Mouse (Mus musculus): ENCODE results near the gene Anks6. TPM values are rescaled to one million over a fixed set of nuclear protein-coding genes. Genes with fewer than 3 reads are reported as not detected.

Gene Anks6
- polyA plus RNA-seq, 1 experiment from 2014 or later, result 0.12 TPM

DNA sequence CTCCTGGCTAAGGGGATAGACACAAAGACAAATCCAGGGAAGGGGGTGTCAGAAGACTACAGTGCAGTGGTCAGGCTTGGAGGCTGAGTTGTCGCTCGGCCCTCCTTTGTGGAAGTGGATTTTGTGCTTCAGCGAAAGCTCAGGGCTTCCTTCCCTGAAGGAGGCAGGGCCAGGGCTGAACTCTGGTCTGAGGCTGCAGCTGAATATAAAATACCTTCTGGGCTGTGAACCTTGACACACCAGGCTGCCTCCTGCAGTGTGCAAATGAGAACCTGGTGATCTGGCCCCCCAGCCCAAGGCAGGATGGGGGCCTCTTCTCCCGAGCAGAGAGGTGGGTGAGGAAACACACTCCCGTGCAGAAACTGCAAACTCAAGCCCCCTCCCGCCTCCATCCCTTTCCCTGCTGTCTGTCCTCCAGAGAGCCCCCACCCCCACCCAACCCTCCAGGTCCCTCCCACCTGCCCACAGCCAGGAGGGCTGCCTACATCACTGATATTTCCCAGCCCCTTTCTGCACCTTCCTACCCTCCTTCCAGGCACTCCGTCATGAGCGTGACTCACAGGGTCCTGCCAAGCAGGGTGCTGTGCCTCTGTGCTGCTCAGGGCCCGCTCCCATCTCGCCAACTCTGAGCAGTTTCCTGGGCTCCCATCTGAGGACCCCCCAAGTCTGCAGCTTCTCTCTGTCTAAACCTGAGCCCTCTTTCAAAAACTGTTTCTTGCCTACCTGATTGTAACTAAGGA is 6.4 kb downstream of the Anks6 start:
- no peak overlapping the region for H3K4me3 ChIP-seq (ENCODE audit: low read depth, low read length)
- 27% methylated on average over 10 of the region's 10 CpGs for WGBS (ENCODE audit: insufficient replicate concordance)
- no peaks in the 10 kb centered on the region for H3K36me3 ChIP-seq (ENCODE audit: control insufficient read depth, insufficient read depth)
- peaks cover 14% of the 10 kb centered on the region for H3K27me3 ChIP-seq (ENCODE audit: control insufficient read depth, insufficient read depth, low read depth, low read length)
- H3K4me1 ChIP-seq (ENCODE audit: control insufficient read depth, low read depth, low read length), result no peaks in the 10 kb centered on the region
- no peak overlapping the region for H3K9ac ChIP-seq (ENCODE audit: low read depth, low read length)
- H3K9me3 ChIP-seq (replicated peaks; ENCODE audit: control insufficient read depth, low read length), result no peaks in the 10 kb centered on the region
- no peak for ATAC-seq (ENCODE audit: low read depth)
- H3K27ac ChIP-seq (ENCODE audit: low read length), result no peak overlapping the region
- no peak overlapping the region for H3K4me2 ChIP-seq (ENCODE audit: low read depth, low read length)

DNA sequence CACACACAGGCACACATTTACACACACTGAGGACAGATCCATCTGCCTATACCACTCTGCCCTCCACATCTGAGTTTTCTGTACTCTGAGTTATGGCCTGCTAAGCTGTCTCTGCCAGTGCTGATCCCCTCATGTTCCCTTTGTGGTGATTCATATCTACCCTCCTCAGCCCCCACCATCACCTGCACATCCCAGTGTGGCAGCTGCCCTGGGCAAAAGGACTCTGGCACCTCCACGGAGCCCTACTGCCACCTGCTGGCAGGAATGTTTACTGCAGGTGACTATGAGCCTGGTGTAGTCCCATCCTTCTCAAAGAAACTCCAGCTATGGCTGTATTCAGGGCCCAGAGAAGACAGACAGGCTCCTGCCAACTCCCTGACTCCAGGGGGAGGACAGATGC is 7.1 kb downstream of the Anks6 start:
- H3K9me3 ChIP-seq (replicated peaks; ENCODE audit: control insufficient read depth, low read length), result no peaks in the 10 kb centered on the region
- H3K36me3 ChIP-seq (ENCODE audit: control insufficient read depth, insufficient read depth), result no peaks in the 10 kb centered on the region
- no peaks in the 10 kb centered on the region for H3K4me1 ChIP-seq (ENCODE audit: control insufficient read depth, low read depth, low read length)
- no peak overlapping the region for H3K9ac ChIP-seq (ENCODE audit: low read depth, low read length)
- no peak overlapping the region for H3K27ac ChIP-seq (ENCODE audit: low read length)
- WGBS (ENCODE audit: insufficient replicate concordance), result 0% methylated on average over 1 of the region's 1 CpGs
- H3K4me2 ChIP-seq (ENCODE audit: low read depth, low read length), result no peak overlapping the region
- no peak for ATAC-seq (ENCODE audit: low read depth)
- no peak overlapping the region for H3K4me3 ChIP-seq (ENCODE audit: low read depth, low read length)
- H3K27me3 ChIP-seq (ENCODE audit: control insufficient read depth, insufficient read depth, low read depth, low read length), result peaks cover 8% of the 10 kb centered on the region

DNA sequence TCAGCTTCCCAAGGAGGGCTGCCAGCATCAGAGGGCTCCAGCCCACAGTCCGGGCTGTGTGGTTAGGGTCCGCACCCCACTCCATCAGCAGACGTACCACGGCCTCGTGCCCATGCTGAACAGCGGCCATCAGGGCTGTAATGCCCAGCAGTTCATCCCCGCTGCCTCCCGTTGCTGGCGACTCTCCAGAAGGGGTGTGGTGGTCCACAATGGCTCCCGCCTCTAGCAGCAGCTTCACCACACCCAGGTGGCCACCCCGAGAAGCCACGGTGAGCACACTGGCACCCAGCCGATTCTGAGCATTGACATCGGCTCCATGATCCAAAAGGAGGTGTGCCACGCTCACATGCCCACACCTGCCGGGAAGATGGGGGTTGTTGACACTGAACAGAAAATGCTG is 8.0 kb downstream of the Anks6 start:
- no peak overlapping the region for H3K27ac ChIP-seq (ENCODE audit: low read length)
- no peak for ATAC-seq (ENCODE audit: low read depth)
- H3K9me3 ChIP-seq (replicated peaks; ENCODE audit: control insufficient read depth, low read length), result no peaks in the 10 kb centered on the region
- H3K36me3 ChIP-seq (ENCODE audit: control insufficient read depth, insufficient read depth), result no peaks in the 10 kb centered on the region
- H3K4me2 ChIP-seq (ENCODE audit: low read depth, low read length), result no peak overlapping the region
- no peak overlapping the region for H3K9ac ChIP-seq (ENCODE audit: low read depth, low read length)
- H3K27me3 ChIP-seq (ENCODE audit: control insufficient read depth, insufficient read depth, low read depth, low read length), result peaks cover 7% of the 10 kb centered on the region
- 78% methylated on average over 16 of the region's 16 CpGs for WGBS (ENCODE audit: insufficient replicate concordance)
- H3K4me3 ChIP-seq (ENCODE audit: low read depth, low read length), result no peak overlapping the region
- H3K4me1 ChIP-seq (ENCODE audit: control insufficient read depth, low read depth, low read length), result no peaks in the 10 kb centered on the region

DNA sequence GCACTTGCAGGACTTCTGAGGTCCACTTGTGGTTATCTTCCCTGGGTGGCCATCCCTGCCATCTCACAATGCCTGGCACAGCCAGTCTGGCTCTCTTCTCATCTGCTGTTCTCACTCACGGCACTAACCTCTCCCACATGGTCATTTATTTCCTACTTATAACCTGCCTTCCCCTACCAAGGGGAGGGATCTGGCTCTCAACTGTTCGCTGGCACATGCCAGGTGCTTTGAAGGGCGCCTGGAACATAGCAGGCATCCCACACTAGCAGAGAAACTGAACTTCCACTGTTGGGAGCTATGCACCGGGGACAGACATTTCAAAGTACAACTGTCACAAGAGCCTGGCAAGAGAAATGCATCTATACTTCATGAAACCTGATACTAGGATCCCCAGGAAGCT is 9.5 kb downstream of the Anks6 start:
- Histone ChIP-seq H3K4me3 (ENCODE audit: low read depth, low read length) (no peak overlapping the region), H3K27me3 (ENCODE audit: control insufficient read depth, insufficient read depth, low read depth, low read length) (peaks cover 5% of the 10 kb centered on the region; the same call in 1 of the 2 replicates), H3K4me2 (ENCODE audit: low read depth, low read length) (no peak overlapping the region), H3K36me3 (ENCODE audit: control insufficient read depth, insufficient read depth) (no peaks in the 10 kb centered on the region), H3K27ac (ENCODE audit: low read length) (no peak overlapping the region), H3K9me3 (replicated peaks; ENCODE audit: control insufficient read depth, low read length) (no peaks in the 10 kb centered on the region), H3K4me1 (ENCODE audit: control insufficient read depth, low read depth, low read length) (no peaks in the 10 kb centered on the region), H3K9ac (ENCODE audit: low read depth, low read length) (no peak overlapping the region)
- no peak for ATAC-seq (ENCODE audit: low read depth)
- 50% methylated on average over 4 of the region's 4 CpGs for WGBS (ENCODE audit: insufficient replicate concordance)

DNA sequence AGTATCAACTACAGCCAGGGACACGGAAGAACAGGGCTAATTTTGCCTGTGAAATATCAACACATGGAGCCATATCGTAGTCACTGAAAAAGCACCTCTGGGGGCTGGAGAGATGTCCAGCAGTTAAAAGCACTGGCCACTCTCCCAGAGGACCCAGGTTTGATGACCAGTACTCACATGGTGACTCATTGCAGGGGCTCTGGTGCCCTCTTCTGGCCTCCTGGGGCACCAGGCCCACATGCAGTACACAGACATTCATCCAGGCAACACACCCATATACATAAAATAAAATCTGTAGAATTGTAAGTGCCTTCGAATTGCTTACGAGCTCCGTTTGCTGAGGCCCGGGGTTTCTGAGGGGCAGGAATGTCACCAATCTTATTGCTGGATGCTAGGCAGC is 10.3 kb downstream of the Anks6 start:
- WGBS (ENCODE audit: insufficient replicate concordance), result 69% methylated on average over 6 of the region's 6 CpGs
- no peak overlapping the region for H3K4me3 ChIP-seq (ENCODE audit: low read depth, low read length)
- no peaks in the 10 kb centered on the region for H3K9me3 ChIP-seq (replicated peaks; ENCODE audit: control insufficient read depth, low read length)
- no peaks in the 10 kb centered on the region for H3K4me1 ChIP-seq (ENCODE audit: control insufficient read depth, low read depth, low read length)
- no peak overlapping the region for H3K4me2 ChIP-seq (ENCODE audit: low read depth, low read length)
- H3K9ac ChIP-seq (ENCODE audit: low read depth, low read length), result no peak overlapping the region
- H3K36me3 ChIP-seq (ENCODE audit: control insufficient read depth, insufficient read depth), result no peaks in the 10 kb centered on the region
- H3K27me3 ChIP-seq (ENCODE audit: control insufficient read depth, insufficient read depth, low read depth, low read length), result peaks cover 3% of the 10 kb centered on the region; the same call in 1 of the 2 replicates
- no peak for ATAC-seq (ENCODE audit: low read depth)
- no peak overlapping the region for H3K27ac ChIP-seq (ENCODE audit: low read length)

DNA sequence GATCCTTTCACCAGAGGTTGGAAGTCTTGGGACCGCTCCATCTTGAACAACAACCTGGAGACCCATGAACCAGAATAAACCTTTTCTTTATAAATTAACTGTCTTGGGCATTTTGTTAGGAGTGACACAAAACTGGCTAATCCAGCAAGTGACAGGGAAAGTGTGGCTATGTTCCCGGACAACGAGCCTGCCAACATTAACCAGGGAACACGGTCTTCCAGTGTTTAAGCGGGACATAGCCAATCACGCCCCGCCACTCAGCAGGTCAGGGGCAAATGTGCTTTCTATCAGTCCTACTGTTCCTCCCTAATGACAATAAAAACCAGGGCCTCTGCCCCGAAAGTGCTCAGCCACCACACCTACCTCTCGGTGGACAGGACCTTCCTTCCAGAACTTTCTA is 13.4 kb downstream of the Anks6 start:
- H3K9ac ChIP-seq (ENCODE audit: low read depth, low read length), result no peak overlapping the region
- 73% methylated on average over 9 of the region's 9 CpGs for WGBS (ENCODE audit: insufficient replicate concordance)
- H3K27me3 ChIP-seq (ENCODE audit: control insufficient read depth, insufficient read depth, low read depth, low read length), result no peaks in the 10 kb centered on the region
- H3K4me1 ChIP-seq (ENCODE audit: control insufficient read depth, low read depth, low read length), result no peaks in the 10 kb centered on the region
- no peaks in the 10 kb centered on the region for H3K9me3 ChIP-seq (replicated peaks; ENCODE audit: control insufficient read depth, low read length)
- H3K36me3 ChIP-seq (ENCODE audit: control insufficient read depth, insufficient read depth), result no peaks in the 10 kb centered on the region
- H3K4me3 ChIP-seq (ENCODE audit: low read depth, low read length), result no peak overlapping the region
- no peak overlapping the region for H3K27ac ChIP-seq (ENCODE audit: low read length)
- no peak for ATAC-seq (ENCODE audit: low read depth)
- no peak overlapping the region for H3K4me2 ChIP-seq (ENCODE audit: low read depth, low read length)

DNA sequence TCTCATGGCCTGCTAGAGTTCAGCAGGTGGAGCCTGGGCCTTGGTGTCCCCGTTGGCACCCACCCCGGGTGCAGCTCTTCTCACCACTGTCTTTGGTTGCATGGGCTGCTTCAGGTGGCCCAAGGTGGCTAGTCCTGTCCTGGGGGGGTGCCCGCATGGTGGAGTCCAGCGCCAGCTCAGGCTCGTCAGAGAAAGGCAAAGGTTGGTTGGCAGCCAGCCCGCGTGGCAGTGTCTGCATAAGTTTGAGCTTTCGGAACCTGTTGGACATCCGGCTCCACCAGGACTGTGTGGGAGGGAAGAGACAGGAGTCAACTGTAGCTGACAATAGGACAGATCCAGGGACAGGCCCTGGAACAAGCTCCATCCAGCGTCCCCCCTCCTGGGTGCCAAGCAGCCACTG is 17.6 kb downstream of the Anks6 start:
- Histone ChIP-seq H3K9me3 (replicated peaks; ENCODE audit: control insufficient read depth, low read length) (no peaks in the 10 kb centered on the region), H3K27me3 (ENCODE audit: control insufficient read depth, insufficient read depth, low read depth, low read length) (no peaks in the 10 kb centered on the region), H3K9ac (ENCODE audit: low read depth, low read length) (no peak overlapping the region), H3K4me3 (ENCODE audit: low read depth, low read length) (no peak overlapping the region), H3K4me1 (ENCODE audit: control insufficient read depth, low read depth, low read length) (no peaks in the 10 kb centered on the region), H3K27ac (ENCODE audit: low read length) (no peak overlapping the region), H3K4me2 (ENCODE audit: low read depth, low read length) (no peak overlapping the region), H3K36me3 (ENCODE audit: control insufficient read depth, insufficient read depth) (no peaks in the 10 kb centered on the region)
- WGBS (ENCODE audit: insufficient replicate concordance), result 78% methylated on average over 10 of the region's 10 CpGs
- ATAC-seq (ENCODE audit: low read depth), result no peak

DNA sequence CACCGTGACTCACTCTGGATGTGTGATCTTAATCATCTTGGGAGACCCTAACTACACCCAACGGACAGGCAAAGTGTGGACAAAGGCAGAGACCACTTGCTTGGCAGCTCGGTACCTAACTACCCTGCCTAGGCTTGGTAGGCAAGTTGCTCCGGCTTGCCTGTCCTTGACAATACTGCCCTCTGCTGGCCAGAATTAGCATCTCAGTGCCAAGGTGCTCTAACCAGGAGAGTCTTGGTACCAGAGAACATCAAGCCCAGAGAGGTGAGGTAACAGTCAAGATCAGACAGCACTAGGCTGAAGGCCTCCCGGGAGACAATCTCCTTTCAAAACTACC is 19.9 kb downstream of the Anks6 start:
- Histone ChIP-seq H3K27me3 (ENCODE audit: control insufficient read depth, insufficient read depth, low read depth, low read length) (no peaks in the 10 kb centered on the region), H3K36me3 (ENCODE audit: control insufficient read depth, insufficient read depth) (no peaks in the 10 kb centered on the region), H3K4me3 (ENCODE audit: low read depth, low read length) (no peak overlapping the region), H3K4me2 (ENCODE audit: low read depth, low read length) (no peak overlapping the region), H3K9ac (ENCODE audit: low read depth, low read length) (no peak overlapping the region), H3K9me3 (replicated peaks; ENCODE audit: control insufficient read depth, low read length) (no peaks in the 10 kb centered on the region), H3K4me1 (ENCODE audit: control insufficient read depth, low read depth, low read length) (no peaks in the 10 kb centered on the region), H3K27ac (ENCODE audit: low read length) (no peak overlapping the region)
- WGBS (ENCODE audit: insufficient replicate concordance), result 6% methylated on average over 5 of the region's 5 CpGs
- no peak for ATAC-seq (ENCODE audit: low read depth)

DNA sequence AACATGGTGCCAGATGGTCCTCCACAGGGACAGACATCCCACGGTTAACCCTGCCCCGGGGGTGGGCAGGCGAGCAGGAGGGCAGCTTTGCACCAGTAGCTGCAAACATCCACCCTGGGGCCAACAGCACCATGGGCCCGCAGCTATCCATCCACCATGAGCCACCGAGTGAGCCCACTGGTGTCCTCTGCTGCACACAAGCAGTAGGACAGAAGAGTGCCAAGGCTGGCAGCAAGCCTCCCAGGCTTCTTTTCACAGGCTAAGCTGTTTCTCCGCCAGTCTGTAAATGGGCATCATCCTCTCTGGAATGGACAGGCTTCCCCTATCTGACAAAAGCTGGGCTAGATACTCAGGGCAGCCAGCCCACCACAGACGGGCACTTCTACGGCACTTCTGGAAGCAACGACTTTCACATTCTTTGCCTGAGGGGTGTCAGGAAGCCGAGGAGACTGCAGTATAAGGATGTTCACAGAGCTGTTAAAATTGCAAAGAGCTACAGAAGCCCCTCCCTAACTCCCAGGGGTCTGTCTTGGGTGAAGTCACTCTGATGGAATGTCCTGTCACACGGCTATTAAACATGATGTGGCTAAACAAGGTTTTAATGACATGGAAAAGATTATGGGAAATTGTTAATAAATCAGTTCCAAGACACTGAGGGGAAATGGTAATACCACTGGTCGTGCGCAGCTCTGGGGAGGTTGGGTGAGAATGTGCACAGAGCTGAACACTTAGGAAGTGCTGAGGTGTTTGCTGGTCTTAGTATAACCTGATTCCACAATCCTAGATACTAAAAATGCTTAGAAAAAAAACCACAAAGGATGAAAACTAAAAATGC is 20.5 kb downstream of the Anks6 start:
- no peak overlapping the region for H3K9ac ChIP-seq (ENCODE audit: low read depth, low read length)
- no peak overlapping the region for H3K4me3 ChIP-seq (ENCODE audit: low read depth, low read length)
- ATAC-seq (ENCODE audit: low read depth), result no peak
- H3K4me1 ChIP-seq (ENCODE audit: control insufficient read depth, low read depth, low read length), result no peaks in the 10 kb centered on the region
- no peaks in the 10 kb centered on the region for H3K9me3 ChIP-seq (replicated peaks; ENCODE audit: control insufficient read depth, low read length)
- H3K36me3 ChIP-seq (ENCODE audit: control insufficient read depth, insufficient read depth), result no peaks in the 10 kb centered on the region
- H3K27me3 ChIP-seq (ENCODE audit: control insufficient read depth, insufficient read depth, low read depth, low read length), result no peaks in the 10 kb centered on the region
- 52% methylated on average over 13 of the region's 13 CpGs for WGBS (ENCODE audit: insufficient replicate concordance)
- no peak overlapping the region for H3K27ac ChIP-seq (ENCODE audit: low read length)
- no peak overlapping the region for H3K4me2 ChIP-seq (ENCODE audit: low read depth, low read length)
